Mouse (Mus musculus) small intestine, adult 2 months (tissue): ENCODE data around the gene Ankrd11.

Experiments used
- CTCF ChIP-seq: fragments of 200-500 bp; IDR thresholded peaks from 2 replicates; pipeline ENCODE4 v1.5.1; 2012; ENCODE audit warnings: low read depth, mild to moderate bottlenecking, control low read depth, inconsistent platforms, low read length, moderate library complexity, mixed read lengths; ENCODE audit not compliant: insufficient replicate concordance, insufficient read length; ENCODE audit errors: extremely low read depth
- POLR2A ChIP-seq: fragments of 200-500 bp; IDR thresholded peaks from 2 replicates; pipeline ENCODE4 v1.6.1; 2012; ENCODE audit warnings: low read depth, mild to moderate bottlenecking, control low read depth, inconsistent platforms, low read length, moderate library complexity

DNA sequence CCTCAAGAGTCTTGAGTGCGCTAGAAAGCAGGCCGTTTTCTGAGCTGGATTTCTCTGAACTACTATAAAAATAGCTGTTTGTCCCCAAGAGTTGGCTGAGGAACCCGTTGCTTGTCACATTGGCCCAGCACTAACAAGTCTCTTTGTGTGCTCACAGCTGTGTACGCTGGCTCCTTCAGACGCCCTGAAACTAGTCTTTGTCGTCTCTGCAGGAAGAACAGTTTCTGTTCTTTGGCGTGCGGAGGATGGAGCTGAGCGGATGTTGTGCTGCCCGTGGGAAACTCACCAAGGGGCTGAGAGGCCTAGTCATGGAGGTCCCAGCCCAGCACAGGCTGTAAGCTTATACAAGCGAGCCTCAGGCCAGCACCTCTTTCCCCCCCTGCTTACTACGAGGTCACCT is 41.5 kb upstream of the Ankrd11 start:
- TF ChIP-seq CTCF (no peak), POLR2A (no peak)
